Mouse (Mus musculus) frontal cortex, adult (tissue): ENCODE data around the gene Slc5a9.

ENCODE experiments used
- ATAC-seq: cut with Nextera tagmentation; 2 replicates; pipeline ENCODE4 v1.9.2; 2017; ENCODE audit warnings: mild to moderate bottlenecking, moderate library complexity, mixed read lengths; ENCODE audit not compliant: low TSS enrichment

Slc5a9 gene

GRCm38 (mm10) chr4:111902775-111903174 is at the start of gene Slc5a9:
Slc5a9 (minus strand) TSS chr4:111902918.
- ATAC-seq = no peak

DNA sequence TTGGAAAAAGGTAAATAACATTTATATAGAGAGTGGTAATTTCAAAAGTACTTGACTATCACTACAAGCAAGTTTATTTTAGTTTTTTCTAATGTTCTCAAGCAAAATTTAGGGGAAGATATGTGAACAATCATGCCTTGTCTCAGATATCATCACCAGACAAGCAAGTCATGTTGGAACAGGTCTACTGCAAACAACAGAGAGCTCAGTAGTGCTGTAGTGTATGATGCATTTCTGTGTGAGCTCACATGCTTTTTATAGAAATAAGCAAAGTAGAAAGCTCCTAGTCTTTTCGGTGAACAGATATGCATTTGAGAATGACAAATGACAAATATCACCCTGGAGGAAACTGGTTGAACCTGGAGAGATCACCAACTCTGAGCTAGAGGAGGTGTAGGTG is 16.4 kb upstream of the Slc5a9 start, which contains the start of gene Skint8:
Skint8 (plus strand) TSS at position 301 of the 400 bp plus-strand sequence.
- ATAC-seq = no peak

- ATAC-seq = peak; percentile 73; the same call in 1 of the 2 replicates
Observed at GRCm38 (mm10) chr4:111907926-111908325, 5.2 kb upstream of the Slc5a9 start.

- no peak for ATAC-seq
Observed at GRCm38 (mm10) chr4:111901473-111901872, 1.2 kb downstream of the Slc5a9 start.

- peak; percentile 84 for ATAC-seq
Observed at GRCm38 (mm10) chr4:111900491-111900890, 2.2 kb downstream of the Slc5a9 start.

DNA sequence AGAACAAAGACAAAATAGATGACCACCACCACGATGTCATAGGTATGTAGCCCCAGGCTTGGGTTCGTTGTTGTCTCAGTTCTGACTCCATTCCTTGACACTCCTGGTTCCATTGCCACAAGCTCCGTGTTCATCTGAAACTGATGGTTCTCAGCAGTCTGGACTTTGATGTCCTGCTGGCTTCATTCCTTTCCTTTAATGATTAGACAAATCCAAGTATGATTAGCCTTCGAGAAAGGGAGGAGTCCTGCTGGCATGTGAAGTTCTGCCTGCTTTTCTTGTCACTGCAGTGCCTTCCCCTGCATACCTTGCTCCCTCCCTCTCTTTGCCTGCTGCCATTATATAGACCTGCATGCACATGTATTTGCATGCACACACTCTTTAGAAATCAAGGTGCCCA is 4.2 kb downstream of the Slc5a9 start:
- no peak for ATAC-seq

DNA sequence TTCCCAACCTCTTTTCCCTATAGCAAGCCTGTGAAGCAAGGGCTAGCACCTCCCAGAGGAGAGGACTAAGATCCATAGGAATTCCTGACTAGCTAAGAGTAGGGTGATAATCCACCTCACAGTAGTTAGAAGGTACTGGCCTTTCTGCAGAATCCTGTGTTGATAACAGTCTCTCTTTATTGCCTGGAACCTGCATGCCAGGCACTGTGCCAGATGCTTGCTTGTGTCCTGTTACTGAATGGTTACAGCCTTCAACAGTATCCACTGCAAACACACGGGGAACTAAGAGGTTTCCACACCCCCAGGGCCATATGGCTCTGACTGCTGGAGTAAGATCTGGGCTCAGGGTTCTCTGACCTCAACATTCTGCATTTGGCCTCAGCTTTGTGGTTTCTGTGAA is 5.0 kb downstream of the Slc5a9 start:
- no peak for ATAC-seq

DNA sequence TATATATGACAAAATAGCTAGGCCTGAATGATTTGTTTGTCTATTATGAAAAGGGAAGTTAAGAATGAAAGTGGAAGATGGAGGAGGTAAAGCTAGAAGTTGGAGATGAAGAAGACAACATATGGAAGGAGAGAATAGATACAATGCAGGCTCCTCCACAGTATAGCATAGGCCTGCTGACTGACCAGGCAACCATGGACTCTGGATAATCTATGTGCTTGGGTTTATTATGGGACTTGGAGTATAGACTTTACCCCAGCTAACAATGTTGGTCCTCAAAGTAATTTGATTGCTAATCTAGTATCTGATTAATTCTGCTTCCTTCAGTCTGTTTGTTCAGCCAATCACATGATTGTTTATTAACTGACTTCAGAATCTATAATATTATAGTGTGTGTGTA is 10.6 kb downstream of the Slc5a9 start:
- ATAC-seq = no peak

GRCm38 (mm10) chr4:111886607-111887006 is 16.1 kb downstream of the Slc5a9 start:
- peak; percentile 92 for ATAC-seq

GRCm38 (mm10) chr4:111886018-111886417 is 16.7 kb downstream of the Slc5a9 start:
- ATAC-seq = peak; percentile 85

DNA sequence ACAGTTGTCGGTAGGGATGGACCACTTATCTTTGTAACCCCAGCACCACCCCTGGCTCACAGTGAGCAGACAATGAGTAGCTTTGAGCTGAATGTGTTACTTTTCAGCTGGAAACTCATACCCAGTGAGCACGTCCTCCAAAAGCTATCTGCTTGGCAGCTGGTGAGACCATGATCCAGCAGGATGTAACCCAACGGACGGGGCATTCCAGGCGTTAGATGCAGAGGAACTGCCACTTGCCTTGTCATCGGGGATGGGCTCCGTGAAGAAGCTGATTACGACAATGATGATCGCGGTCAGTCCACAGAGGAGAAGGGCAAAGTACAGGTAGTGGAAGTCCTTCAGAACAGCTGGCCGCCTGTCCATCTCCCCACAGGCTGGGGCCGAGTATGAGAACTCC is 19.2 kb downstream of the Slc5a9 start:
- ATAC-seq = no peak

DNA sequence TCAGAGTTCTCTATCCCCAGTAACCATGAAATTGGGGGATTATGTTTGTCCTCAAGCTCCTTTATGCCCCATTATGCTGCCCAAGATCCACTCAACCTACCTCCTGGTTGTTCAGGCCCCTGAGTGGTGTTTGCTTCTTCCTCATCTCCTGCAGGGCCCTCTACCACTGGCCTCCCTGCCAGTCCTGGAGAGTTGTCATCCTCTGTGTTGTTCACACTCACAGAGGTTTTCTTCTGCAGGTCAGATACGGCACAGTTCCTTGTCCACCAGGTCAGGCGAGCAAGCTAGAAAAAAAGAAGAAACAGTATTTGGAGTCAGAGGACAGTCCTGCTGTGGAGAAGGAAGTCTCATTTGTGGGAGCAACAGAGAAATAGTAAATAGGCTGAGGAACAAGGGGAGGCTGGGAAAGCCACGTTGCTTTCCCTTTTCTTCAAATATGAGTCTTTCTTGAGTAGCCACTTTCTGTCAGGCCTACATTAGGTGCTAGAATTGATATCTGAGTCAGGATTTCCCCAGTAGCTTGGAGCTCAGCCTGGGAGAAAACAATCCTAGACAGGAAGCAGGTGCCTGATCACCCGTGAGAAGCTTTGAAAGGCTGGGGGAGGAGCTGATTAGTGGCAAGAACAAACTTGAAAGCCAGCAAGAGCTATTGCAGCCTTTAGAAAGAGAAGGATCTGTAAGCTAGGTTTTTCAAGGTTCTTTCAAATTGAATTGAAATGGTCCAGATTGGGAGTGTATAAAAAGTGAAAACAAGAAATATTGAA is 22.4 kb downstream of the Slc5a9 start:
- no peak for ATAC-seq

DNA sequence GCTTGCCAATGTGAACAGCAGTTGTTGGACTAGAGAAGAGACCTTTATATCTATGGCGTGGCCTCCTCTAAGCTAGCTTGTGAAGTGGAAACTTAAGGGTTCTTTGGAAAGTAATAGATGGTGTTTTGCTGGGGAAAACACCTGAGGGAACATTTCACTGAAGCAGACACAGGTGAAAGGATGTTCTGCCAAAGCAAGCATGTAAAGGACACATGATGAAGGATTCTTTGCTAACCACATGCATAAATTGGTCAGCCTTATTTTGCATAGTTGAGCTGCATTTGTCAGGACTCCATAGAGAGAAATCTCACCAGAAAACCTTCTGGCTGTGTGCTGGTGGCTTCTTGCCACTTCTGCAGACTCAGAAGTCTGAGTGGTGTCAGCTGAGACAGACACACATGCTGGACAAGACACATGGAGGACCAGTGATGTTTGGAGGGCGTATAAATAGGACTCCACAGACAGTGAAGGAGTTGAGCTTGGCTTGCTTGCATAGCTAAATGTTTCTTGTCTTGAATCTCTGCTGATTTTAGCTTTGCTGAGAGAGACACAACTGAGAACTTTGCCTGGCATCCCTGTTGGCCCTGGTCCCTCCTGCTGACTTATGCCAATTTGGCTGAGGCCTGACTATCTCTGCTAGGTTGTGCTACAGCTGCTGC is 34.8 kb downstream of the Slc5a9 start:
- ATAC-seq = peak; percentile 88

DNA sequence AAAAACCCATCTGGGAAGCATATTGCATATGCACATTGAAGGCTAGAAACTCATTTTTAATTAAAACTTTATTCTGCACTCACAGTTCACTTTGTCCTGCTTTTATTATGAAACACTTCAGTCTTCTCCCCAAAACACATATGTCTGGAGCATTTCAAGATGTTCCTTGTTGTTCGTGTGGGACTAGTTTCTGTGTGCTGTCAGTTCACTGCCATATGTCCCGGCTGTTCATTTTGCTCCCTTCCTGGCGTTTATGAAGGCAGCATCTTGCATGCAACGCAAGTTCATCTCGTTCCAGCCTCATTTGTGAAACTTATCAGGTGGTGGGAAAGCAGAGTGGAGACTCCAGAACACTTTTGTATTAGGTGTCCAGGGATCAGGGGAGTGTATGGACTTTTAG is 36.0 kb downstream of the Slc5a9 start:
- peak; percentile 89 for ATAC-seq

DNA sequence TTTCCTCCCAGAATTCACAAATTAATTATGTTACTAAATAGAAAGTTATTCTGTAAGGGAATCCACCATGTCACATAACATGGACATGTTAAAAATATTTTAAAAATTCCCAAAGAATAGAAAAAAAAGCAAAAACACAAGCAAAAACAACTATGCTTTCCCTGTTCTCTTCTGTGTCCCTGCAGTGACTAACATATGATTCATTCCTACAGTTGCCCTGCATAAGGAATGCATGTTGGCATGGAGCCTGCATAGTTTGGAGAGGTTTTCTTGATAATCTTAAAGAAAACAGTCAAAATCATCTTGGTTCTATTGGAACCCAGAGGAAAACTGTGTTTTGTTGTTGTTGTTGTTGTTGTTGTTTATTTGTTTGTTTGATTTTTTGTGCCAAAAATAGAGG is 50.1 kb downstream of the Slc5a9 start:
- peak; percentile 62; the same call in 1 of the 2 replicates for ATAC-seq

- ATAC-seq = no peak
Observed at GRCm38 (mm10) chr4:111838882-111839281, 63.8 kb downstream of the Slc5a9 start.
